ENCODE assay signal across 33 mouse cellular contexts in genomic region chr6:23940776-23941175, GRCm38 (mm10). TPM values are rescaled to one million over a fixed set of nuclear protein-coding genes. Genes with fewer than 3 reads are reported as not detected.
A peak's percentile ranks its signal among the peaks of the same experiment; 100 is the strongest.
DNase-seq lines count a peak whose midpoint lies in the region; ATAC-seq and TF ChIP-seq lines count a peak whose summit lies in the region.
"Had no signal": no experiment of that assay in that cellular context is flagged by ENCODE, and none has a peak within 500 bp of the region (broad histone marks: within the 10 kb centered on the region; RNA-seq: fewer than 3 reads in every experiment).

No protein-coding gene starts in this region.

- H3K27ac ChIP-seq in cerebellum, adult 2 months (ENCODE audit: insufficient read depth, low read length): no peak overlapping the region
- H3K27ac ChIP-seq in midbrain, embryonic 16.5 days (ENCODE audit: low read length): no peak overlapping the region
- H3K27ac ChIP-seq in hindbrain, embryonic 16.5 days (ENCODE audit: low read depth, low read length): no peak overlapping the region
- H3K27ac ChIP-seq: embryonic facial prominence, embryonic 12.5 days; embryonic facial prominence, embryonic 15.5 days; heart, embryonic 15.5 days; hindbrain, embryonic 10.5 days; hindbrain, embryonic 13.5 days; hindbrain, postnatal 0 days had no signal

- 8% methylated on average over 1 of the region's 1 CpGs for WGBS in cerebellum, adult 2 months
- 94% methylated on average over 1 of the region's 1 CpGs for WGBS in midbrain, embryonic 16.5 days
- WGBS in hindbrain, embryonic 16.5 days: 96% methylated on average over 1 of the region's 1 CpGs

- no peak overlapping the region for H3K9ac ChIP-seq in midbrain, embryonic 16.5 days (ENCODE audit: low read depth, low read length)
- no peak overlapping the region for H3K9ac ChIP-seq in hindbrain, embryonic 16.5 days (ENCODE audit: low read depth, low read length)
- H3K9ac ChIP-seq: embryonic facial prominence, embryonic 12.5 days; embryonic facial prominence, embryonic 15.5 days; forebrain, postnatal 0 days; heart, embryonic 12.5 days; heart, embryonic 15.5 days; hindbrain, embryonic 13.5 days had no signal

- no peaks in the 10 kb centered on the region for H3K27me3 ChIP-seq in cerebellum, adult 2 months (ENCODE audit: control insufficient read depth, insufficient read depth, low read length)
- no peaks in the 10 kb centered on the region for H3K27me3 ChIP-seq in midbrain, embryonic 16.5 days (ENCODE audit: control insufficient read depth, insufficient read depth, low read depth, low read length)
- H3K27me3 ChIP-seq in hindbrain, embryonic 16.5 days (replicated peaks; ENCODE audit: control insufficient read depth, insufficient read depth, low read length): no peaks in the 10 kb centered on the region
- H3K27me3 ChIP-seq: embryonic facial prominence, embryonic 12.5 days; embryonic facial prominence, embryonic 15.5 days; heart, embryonic 12.5 days; heart, embryonic 15.5 days; hindbrain, embryonic 13.5 days had no signal

- no peak overlapping the region for H3K4me2 ChIP-seq in midbrain, embryonic 16.5 days (ENCODE audit: low read length)
- no peak overlapping the region for H3K4me2 ChIP-seq in hindbrain, embryonic 16.5 days (ENCODE audit: low read length)
- H3K4me2 ChIP-seq: embryonic facial prominence, embryonic 12.5 days; embryonic facial prominence, embryonic 15.5 days; heart, embryonic 12.5 days; heart, embryonic 15.5 days; hindbrain, embryonic 13.5 days had no signal

- no peaks in the 10 kb centered on the region for H3K9me3 ChIP-seq in midbrain, embryonic 16.5 days (replicated peaks; ENCODE audit: control insufficient read depth, low read length, poor library complexity, severe bottlenecking)
- no peaks in the 10 kb centered on the region for H3K9me3 ChIP-seq in hindbrain, embryonic 16.5 days (ENCODE audit: control insufficient read depth, low read length)
- H3K9me3 ChIP-seq: embryonic facial prominence, embryonic 12.5 days; embryonic facial prominence, embryonic 15.5 days; heart, embryonic 12.5 days; heart, embryonic 15.5 days; hindbrain, embryonic 10.5 days; hindbrain, embryonic 13.5 days had no signal

- TF ChIP-seq POLR2A in cerebellum, adult 2 months (IDR thresholded peaks at IDR 0.05; ENCODE audit: borderline replicate concordance, insufficient read depth, low read length): no peak

- no peak overlapping the region for H3K4me3 ChIP-seq in cerebellum, adult 2 months (replicated peaks; ENCODE audit: insufficient read depth, low read depth, low read length)
- no peak overlapping the region for H3K4me3 ChIP-seq in midbrain, embryonic 16.5 days (ENCODE audit: low read depth, low read length)
- no peak overlapping the region for H3K4me3 ChIP-seq in hindbrain, embryonic 16.5 days (ENCODE audit: low read length)
- H3K4me3 ChIP-seq: embryonic facial prominence, embryonic 12.5 days; embryonic facial prominence, embryonic 15.5 days; heart, embryonic 12.5 days; heart, embryonic 15.5 days; hindbrain, embryonic 10.5 days; hindbrain, embryonic 13.5 days had no signal

- TF ChIP-seq CTCF in cerebellum, adult 2 months (IDR thresholded peaks at IDR 0.05; ENCODE audit: borderline replicate concordance, insufficient read depth, low read depth, low read length): no peak

- no peaks in the 10 kb centered on the region for H3K4me1 ChIP-seq in cerebellum, adult 2 months (ENCODE audit: control insufficient read depth, insufficient read depth, low read length)
- H3K4me1 ChIP-seq in midbrain, embryonic 16.5 days (ENCODE audit: control insufficient read depth, insufficient read depth, low read length): 0 out of 2 replicates have a peak, but pooled peaks cover 3% of the 10 kb centered on the region
- no peaks in the 10 kb centered on the region for H3K4me1 ChIP-seq in hindbrain, embryonic 16.5 days (ENCODE audit: control insufficient read depth, insufficient read depth, low read depth, low read length)
- H3K4me1 ChIP-seq: embryonic facial prominence, embryonic 12.5 days; embryonic facial prominence, embryonic 15.5 days; heart, embryonic 12.5 days; heart, embryonic 15.5 days had no signal

- peak; percentile 16 for DNase-seq in cerebellum, adult 11 months
- DNase-seq in cerebellum, postnatal 4 days (ENCODE audit: low spot score in 2 of 2): no peak
- peak; percentile 42 to 78 for DNase-seq in cerebellum, adult 2 months
- peak; percentile 60 for DNase-seq in cerebellum, adult 9-11 months
- peak; percentile 24 to 53 for DNase-seq in cerebellum, postnatal 36 days
- no peak for DNase-seq in adrenal gland, adult 18-20 months (ENCODE audit: low spot score in 2 of 2)
- DNase-seq: adrenal gland, postnatal 10 days; adrenal gland, postnatal 36 days; forebrain, postnatal 0 days; gastrocnemius, postnatal 25 days; heart, adult 18-20 months; heart, postnatal 10 days; heart, postnatal 36 days; kidney, adult 18-20 months had no signal

- ATAC-seq in midbrain, embryonic 16.5 days: no peak
- ATAC-seq in hindbrain, embryonic 16.5 days: no peak
- ATAC-seq: activated CD4-positive, CD25-positive, alpha-beta regulatory T cell, adult 4 months; forebrain, embryonic 14.5 days; forebrain, postnatal 0 days; hindbrain, postnatal 0 days; inflammation-experienced regulatory T-cells, adult 6 months; intestine, embryonic 16.5 days had no signal

- H3K36me3 ChIP-seq in midbrain, embryonic 16.5 days (ENCODE audit: control insufficient read depth, insufficient read depth, low read length): no peaks in the 10 kb centered on the region
- no peaks in the 10 kb centered on the region for H3K36me3 ChIP-seq in hindbrain, embryonic 16.5 days (ENCODE audit: control insufficient read depth, insufficient read depth, low read length)
- H3K36me3 ChIP-seq: embryonic facial prominence, embryonic 12.5 days; embryonic facial prominence, embryonic 15.5 days; heart, embryonic 12.5 days; heart, embryonic 15.5 days; hindbrain, embryonic 10.5 days; hindbrain, embryonic 13.5 days had no signal

RNA-seq across cellular contexts. Expression of gene Tas2r118, which starts 29.1 kb away (rescaled TPM):
- not detected in 2 replicates for polyA plus RNA-seq in cerebellum, adult 2 months (2012; rRNA removed)
- not detected in 2 replicates for polyA plus RNA-seq in midbrain, embryonic 16.5 days (2015; fragmentation: Nextera tagmentation; extraction: Ambion mirVana)
- total RNA-seq in adrenal gland, adult 18-20 months (2021): not detected
- polyA plus RNA-seq in hindbrain, embryonic 16.5 days (2015; fragmentation: Nextera tagmentation; extraction: Ambion mirVana): not detected in 2 replicates
- total RNA-seq: adrenal gland, postnatal 10 days; adrenal gland, postnatal 36 days; common myeloid progenitor, adult 5-6 weeks; ES-E14; forebrain, postnatal 0 days; gastrocnemius, adult 8-10 months; gastrocnemius, postnatal 25 days; heart, adult 18-20 months; heart, postnatal 10 days; heart, postnatal 36 days; hindbrain, postnatal 0 days had no signal
- polyA plus RNA-seq: activated CD4-positive, CD25-positive, alpha-beta regulatory T cell, adult 4 months; embryonic facial prominence, embryonic 12.5 days; embryonic facial prominence, embryonic 15.5 days; forebrain, embryonic 11.5 days; forebrain, embryonic 14.5 days; forebrain, postnatal 0 days; frontal cortex, adult 2 months; gonadal fat pad, adult 2 months; heart, embryonic 12.5 days; heart, embryonic 15.5 days; hindbrain, embryonic 10.5 days; hindbrain, embryonic 13.5 days; hindbrain, postnatal 0 days; inflammation-experienced regulatory T-cells, adult 6 months; intestine, embryonic 16.5 days had no signal

Comparison
In these comparisons a context has a peak if more than half of its experiments do, and no peak if none do; other contexts are left out.
1. DNase-seq: peak in cerebellum, adult 11 months (single experiment), cerebellum, adult 2 months (2 of 2), cerebellum, adult 9-11 months (single experiment) and cerebellum, postnatal 36 days (2 of 2); none in cerebellum, postnatal 4 days (0 of 2) and adrenal gland, adult 18-20 months (0 of 2).